Mouse (Mus musculus): ENCODE data around the gene Rtn4rl1.

GRCm38 (mm10) chr11:75197956-75198355 lies 4.4 kb downstream of the Rtn4rl1 start:
- TF ChIP-seq POLR2A (IDR thresholded peaks at IDR 0.05; ENCODE audit: low read depth, low read length) (no peak), CTCF (IDR thresholded peaks at IDR 0.05; ENCODE audit: borderline replicate concordance, insufficient read depth, low read length) (no peak)
